Mouse (Mus musculus) olfactory bulb, adult 2 months (tissue): ENCODE data around the gene Pgm5.

Experiments used
- CTCF ChIP-seq: fragments of 200-500 bp; IDR thresholded peaks from 2 replicates; pipeline ENCODE4 v1.5.1; 2012; ENCODE audit warnings: low read depth, mild to moderate bottlenecking, low read length, moderate library complexity; ENCODE audit not compliant: insufficient read depth
- POLR2A ChIP-seq: fragments of 200-500 bp; IDR thresholded peaks from 2 replicates; pipeline ENCODE4 v1.6.1; 2012; ENCODE audit warnings: mild to moderate bottlenecking, low read depth, low read length, moderate library complexity; ENCODE audit not compliant: insufficient read depth

- TF ChIP-seq POLR2A (no peak), CTCF (no peak)
These were observed 45.9 kb downstream of the Pgm5 start for GRCm38 (mm10) chr19:24815661-24816221.
